Mouse (Mus musculus) T-helper 1 cell (primary cell): Measurements from ENCODE around the gene Camta1.

Experiments
- in situ Hi-C: fragments of 300-600 bp; cut with MboI, MseI; formaldehyde crosslinking; loops from one replicate; pipeline ENCODE4 v1.15.1; 2025; ENCODE audit warnings: high pct_unique_total_duplicates

Camta1 gene

DNA sequence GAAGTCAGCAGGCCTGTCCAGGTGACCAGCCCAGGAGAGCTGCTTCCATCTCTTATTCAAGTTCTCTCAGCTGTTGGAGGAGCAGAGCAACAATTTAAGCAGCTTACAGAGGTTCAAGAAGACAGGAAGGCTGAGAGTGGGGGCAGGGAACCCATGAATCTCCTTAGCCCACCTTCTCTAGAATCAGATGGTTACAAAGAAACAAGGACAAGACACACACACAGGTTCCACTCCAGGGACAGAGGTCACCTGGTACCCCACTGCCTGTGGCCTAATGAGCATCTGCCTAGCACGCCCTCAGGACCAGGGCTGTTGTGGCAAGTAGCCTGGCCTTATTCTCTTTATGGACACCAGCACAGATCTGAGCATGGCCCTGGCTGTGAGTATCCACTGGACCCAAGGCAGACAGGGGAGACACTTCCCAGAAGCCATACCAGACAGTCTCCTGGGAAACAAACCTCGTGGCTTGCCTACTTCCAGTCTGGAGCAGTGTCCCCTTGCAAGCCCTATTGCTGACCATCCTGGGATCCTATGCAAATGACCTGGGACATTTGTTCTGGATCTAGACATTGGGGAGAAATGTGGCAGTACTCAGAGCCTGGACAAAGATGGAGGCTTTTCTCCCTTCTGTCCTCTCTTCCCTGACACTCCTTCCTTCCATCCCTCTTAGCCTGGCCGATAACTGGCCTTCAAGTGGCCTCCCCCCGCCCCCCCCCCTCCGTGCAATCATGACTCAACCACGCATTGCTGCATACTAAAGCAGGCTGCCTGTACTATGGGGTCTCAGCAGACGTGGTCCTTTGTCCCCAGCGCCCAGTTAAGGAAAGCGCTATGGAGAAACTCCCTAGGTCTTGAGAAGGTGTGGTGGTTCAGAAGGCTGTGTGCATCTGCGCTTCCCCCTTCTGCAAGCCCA lies 733.8 kb downstream of the Camta1 start:
- in situ Hi-C loops = no loop called here

DNA sequence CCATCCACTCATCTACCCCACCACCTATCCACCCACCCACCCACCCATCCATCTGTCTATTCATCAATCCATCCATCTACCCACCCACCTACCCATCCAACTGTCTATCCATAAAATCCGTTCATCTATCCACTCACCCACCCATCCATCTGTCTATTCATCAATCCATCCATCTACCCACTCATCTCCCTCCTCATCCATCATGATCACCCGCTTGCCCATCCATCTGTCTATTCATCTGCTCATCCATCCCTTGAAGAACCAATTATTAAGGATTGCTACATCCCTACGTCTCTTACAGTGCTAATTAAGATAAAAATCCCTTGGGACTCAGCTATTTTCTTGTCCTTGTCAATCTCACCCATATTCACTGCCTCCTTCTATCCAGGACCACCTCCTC lies 742.8 kb downstream of the Camta1 start:
- in situ Hi-C loops = no loop called here

DNA sequence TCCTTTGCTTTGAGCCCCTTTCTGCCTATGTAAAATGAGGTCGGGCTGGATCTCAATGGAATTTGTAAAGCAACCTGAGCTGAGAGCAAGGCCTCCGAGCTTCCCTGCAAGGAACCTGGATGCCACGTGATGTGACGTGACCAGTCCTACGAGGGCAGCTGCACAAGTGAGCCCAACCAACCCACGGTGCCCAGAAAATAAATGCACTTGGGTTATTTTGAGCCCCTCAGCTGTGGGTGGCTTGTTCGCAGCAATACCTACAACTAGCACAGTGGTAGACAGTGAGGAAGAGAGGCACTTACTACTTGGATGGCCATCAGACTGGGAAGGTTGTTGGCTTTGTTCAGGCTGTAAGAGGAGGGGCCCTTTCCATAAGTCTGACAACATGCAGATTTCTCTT lies 747.1 kb downstream of the Camta1 start:
- in situ Hi-C loops = no loop called here

DNA sequence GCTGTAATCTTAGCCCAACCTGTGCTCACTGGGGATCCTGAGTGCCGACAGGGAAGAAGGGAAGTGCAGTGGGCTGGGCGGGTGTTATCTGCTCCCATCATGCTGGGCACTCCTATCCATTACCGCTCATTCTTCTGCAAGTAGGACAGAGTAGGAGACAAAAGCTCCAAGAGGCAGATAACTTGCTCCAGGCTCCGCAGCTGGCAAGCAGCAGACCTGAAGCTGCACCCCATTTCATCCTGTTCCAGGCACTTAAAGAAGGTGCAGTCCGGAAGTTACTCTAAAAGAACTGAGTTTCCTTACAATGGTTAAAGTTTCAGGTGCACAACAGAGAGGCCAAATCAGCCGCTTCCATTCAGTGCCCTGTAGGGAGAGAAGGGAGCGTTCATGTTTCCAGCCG lies 750.5 kb downstream of the Camta1 start:
- in situ Hi-C loops = no loop called here

DNA sequence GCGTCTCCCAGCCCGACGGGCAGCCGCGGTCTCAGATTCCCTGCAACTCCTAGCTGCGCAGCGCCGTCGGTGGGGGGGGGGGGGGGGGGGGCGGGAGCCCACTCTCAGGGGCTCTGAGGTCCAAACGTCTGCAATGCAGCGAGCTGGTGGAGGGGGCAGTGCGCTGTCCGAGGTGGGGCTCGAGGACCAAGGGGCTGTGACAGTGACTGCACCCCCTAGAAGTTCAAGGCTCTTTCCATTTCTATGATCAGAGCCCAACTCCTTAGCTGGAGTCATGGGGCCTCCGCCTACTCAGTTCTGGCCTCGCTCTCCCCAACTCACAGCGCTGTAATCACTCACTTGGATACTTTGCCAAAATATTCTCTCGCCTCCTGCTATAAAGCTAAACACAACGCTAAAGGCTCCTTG lies 752.8 kb downstream of the Camta1 start:
- in situ Hi-C loops = no loop called here

DNA sequence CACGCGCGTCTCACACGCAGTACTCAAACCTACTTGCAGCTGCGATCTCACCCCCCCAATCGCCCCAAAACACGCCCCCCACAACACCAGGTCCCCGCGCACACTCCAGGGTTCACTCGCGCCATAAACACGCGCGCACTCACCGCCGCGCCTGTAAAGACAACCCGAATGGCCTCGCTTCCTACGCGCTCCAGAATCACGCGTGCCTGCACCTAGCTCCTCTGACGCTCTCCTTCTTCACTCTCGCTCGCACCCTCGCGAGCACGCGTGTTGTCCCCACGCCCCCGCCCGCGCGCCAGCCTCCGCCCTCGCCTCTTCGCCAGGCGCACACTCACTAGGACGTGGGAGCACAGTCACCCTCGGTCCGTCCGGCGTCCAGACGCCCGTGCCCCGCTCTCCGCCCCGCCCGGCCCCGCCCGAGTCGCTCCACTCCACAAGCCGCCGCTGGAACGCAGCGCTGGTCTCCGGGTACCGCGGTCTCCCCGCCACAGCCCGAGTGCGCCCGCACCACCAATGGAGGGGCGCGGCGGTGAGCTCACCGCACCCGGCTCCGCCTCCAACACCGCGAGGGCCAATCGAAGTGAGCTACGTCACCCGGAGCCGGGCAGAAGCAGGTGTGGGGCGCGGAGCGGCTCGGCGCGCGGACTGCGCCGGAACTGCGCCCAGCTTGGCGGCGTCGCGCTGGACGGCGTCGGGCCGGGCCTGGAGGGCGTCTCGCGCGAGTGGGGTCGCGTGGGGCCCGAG lies 753.5 kb downstream of the Camta1 start:
- in situ Hi-C loops = no loop called here

DNA sequence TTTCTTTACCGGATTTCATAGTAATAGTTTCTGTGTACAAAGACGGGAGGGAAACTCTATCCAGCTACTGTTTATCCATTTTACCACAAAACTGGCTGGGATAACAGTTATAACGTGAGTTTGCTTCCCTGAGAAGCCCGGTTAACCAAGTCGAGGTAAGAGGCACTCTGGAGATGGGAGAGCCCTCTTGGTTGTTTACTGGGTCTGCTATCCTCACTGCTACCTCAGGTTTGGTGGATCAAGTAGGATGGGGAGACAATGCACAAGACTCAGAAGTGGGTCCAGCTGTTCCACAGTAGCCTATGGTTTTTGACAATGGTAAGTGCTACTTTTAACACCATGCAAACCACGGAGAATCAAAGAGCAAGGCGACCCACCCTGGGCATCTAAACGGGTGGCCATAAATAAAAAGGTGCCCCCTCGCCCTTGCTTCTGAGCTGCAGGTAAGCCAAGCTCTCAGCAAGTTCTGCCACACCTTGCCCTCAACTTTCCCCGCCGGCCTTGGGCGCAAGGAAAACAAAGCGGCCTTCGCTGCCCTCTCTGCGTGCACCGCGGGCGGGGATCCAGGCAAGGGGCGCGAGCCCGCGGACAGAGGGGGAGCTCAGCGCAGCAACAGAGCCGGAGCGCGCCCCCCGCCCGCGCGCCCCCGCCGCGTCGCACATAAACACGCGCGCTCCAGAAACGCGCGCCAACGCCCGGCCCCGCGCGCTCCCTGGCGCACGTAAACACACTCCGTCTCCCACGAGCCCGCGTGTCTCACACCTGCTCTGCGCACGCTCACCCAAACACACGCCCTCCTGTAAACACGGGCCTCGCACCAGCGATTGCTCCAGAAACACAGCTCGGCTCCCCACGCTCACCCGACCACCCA lies 754.3 kb downstream of the Camta1 start:
- in situ Hi-C loops = no loop called here

DNA sequence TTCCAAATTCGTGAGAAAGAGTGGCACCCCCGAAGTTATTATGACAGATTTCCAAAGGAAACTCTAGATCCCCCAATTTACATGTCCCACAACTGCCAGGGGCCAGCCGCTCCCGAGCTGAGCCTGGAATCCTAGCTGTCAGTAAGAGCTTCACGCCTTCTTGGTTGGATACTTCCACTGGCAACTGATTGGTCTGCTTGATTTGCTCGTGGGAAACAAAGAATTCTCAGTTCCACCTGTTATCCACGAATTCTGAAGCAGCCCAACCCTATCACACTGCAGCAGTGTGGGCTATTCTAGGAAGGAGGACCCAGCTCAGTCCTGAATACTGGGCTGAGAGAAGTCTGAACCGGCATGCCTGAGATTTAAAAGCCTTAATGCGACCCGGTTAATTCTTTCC lies 755.2 kb downstream of the Camta1 start:
- in situ Hi-C loops = no loop called here

DNA sequence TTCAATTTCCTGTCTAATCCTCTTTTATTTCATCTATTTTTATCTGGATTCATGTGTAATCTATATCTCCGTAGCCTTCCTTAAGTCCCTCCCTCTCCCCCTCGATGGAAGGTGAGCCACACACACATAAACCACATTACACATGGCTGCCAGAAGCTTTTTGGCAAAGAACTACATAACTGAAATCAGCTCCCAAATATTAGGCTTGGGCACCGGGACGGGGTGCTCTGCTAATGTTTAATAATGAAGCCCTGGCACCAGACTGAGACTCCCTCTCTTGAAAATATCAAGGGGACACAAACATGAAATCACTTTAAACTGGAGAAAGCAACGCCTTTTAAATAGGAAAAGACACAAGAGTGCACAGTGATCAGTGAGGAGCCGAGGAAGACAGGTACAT lies 755.8 kb downstream of the Camta1 start:
- in situ Hi-C loops = no loop called here

DNA sequence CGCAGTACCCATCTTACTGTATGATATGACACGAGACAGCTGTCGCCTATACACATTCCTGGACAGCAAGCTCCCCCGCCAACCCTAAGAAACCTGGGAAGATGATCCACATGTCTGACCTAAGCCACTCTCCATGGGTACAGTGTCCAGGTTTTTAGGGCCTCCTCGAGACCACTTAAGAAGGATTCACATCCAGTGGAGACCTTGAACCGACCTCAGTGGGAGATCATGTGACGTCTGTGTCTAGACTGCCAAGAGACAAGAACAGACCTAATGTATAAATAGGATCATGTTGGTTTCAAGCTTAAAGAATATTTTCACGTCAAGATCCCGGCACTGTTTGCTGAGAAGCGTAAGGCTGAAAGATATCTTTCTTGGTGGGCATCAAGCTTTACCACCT lies 757.5 kb downstream of the Camta1 start:
- in situ Hi-C loops = no loop called here

DNA sequence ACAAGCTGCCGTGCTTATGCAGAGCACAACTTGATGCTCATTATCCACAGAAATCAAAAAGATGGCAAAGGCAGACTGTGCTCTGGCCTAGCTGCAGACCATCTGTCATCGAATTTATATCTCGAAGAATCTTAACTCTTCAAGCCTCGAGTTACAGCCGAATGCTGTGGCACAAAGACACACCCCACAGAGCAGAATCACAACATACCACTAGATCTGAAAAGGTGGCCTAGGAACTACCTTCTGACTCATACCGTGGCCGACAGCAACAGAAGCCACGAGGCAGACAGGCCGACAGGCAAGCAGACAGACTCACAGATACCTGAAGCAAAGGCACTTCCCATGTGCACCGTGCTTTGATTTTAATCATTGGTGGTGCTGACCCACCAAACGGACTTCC lies 758.0 kb downstream of the Camta1 start:
- in situ Hi-C loops = no loop called here

DNA sequence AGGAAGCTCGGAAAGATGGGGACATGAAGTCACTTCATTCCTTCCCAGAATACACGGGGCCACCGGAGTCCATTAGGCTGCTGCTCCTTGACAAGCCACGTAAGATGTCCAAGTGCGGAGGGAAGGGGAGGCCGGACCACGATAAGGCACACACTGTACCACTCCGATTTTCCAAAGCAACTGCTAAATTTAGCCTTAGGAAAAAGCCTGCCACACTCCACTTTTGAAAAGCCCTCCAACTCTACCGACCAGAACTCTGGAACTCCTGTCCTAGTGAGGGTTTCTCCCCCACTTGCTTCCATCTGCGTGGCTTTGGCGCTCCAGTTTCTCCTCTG lies 764.6 kb downstream of the Camta1 start:
- in situ Hi-C loops = no loop called here

DNA sequence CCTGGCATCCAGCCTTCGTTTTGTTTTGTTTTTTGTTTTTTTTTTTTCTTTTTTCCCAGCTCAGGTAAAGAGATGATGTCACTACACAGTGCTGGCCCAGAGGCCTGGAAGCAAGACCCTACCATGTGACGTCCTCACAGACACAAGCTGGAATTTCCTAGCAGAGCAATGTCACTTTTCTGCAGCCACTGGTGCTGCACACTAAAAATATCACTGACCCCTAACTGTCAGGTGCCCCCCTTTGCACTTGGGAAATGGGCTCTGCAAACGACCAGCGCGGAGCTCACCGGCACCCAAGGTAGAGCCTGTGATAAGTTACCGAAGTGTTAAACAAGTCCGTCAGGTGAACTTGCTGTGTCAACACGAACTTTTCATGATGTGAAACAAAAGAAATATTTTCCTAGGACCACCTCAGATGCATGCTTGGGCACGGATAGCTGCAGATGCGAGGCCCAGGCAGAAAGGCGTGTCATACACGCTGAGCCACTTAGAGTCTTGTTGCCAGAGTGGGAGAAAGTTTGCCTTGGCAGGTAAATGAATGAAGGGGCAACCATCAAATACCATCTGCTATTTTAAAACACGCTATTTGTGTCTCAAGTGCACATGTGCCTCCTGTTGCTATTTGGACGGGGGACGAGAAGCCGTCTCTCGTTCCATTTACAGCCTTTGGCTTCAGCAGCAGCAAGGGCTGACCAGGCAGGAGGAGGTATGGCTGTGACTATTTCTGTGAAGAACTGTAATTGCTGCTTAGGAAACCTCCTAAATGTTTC lies 765.2 kb downstream of the Camta1 start:
- in situ Hi-C loops = no loop called here

DNA sequence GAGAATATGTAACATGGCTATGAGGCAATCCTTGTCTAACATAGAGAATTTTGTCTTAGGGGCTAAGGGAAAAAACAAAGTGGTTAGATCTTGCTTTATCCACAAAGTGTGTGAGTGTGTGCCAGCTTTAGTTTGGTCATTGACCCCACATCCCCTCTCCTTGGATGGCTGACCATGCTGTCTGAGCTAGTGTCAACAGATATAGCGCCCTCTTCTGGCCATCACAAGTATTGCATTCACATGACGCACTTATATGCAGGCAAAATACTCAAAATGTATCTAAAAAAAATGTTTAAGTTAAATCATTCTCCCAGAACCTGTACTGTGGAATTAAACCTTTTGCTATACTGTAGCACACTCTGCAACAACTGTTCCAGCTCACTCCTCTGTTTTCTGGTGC lies 766.5 kb downstream of the Camta1 start:
- in situ Hi-C loops = no loop called here

DNA sequence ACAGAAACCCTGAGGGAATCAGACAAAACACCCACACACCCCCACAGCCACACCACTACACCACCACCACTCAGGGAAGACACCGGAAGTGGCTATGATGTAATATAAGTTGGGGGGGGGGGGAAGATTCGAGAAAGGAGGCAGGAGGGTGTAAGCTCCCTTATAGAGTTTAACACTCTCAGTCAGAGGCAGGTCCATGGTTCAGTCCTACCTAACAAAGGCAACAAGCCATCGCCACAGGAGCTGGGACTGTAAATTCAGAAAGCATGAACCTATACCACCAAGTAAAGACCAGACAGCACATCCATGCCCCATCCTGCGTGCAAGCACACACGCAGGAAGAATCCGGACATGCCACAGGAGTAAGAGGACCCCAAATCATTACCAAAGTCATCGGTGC lies 772.4 kb downstream of the Camta1 start, which contains the start of gene Gm13090:
Gene Gm13090 (plus strand): TSS at position 301 of the 400 bp plus-strand sequence.
- in situ Hi-C loops = no loop called here

DNA sequence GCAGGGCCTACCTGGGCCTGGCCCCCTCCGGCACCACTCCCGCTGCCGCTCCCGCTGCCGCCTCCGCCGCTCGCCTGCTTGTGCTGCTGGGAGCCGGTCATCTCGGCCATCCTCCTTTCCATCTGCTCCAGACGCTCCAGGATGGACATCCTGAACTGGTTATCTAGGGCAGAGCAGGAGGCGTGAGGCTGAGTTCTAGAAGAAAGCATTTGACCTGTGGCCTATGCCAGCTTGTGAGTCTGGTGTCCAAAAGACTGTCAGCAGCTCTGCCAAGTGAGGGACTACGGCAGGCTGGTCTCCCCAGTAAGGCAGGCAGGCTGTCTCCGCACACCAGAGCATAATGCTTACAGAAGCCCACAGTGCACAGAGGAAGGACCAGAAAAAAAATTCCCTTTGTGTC lies 772.9 kb downstream of the Camta1 start:
- in situ Hi-C loops = no loop called here

DNA sequence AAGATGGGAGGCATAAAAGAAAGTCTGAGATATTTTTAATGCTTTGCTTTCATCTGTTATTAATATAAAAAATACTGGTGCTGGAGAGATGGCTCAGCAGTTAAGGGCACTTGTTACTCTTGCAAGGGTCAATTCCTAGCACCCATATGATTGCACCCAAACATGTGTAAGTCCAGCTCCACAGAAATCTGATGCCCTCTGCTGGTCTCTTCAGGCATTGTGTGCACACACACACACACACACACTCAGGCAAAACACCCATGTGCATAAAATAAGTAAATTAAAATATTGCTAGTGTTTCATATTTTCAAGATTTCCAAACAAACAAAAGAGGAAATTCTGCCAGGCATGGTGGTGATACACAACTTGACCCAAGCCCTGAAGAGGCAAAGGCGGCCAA lies 774.3 kb downstream of the Camta1 start:
- in situ Hi-C loops = no loop called here

DNA sequence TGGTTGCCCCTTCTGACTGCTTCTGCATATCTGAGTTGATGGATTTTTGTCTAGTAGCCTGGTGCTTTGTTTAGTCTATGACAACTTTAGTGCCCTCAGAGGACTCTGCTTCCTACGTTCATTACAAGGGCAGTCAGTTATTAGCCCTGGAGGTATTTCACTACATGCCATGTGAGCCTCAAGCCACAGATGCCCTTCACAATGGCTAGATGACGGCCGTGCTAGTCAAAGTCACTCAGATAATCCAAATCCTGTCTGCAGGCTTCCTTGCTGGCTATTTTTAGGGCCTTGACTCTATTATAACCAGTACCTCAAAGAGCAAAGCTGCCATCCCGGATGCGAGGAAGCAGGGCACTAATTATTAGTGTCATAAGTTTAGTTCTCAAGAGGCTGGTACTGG lies 778.6 kb downstream of the Camta1 start:
- in situ Hi-C loops = no loop called here

DNA sequence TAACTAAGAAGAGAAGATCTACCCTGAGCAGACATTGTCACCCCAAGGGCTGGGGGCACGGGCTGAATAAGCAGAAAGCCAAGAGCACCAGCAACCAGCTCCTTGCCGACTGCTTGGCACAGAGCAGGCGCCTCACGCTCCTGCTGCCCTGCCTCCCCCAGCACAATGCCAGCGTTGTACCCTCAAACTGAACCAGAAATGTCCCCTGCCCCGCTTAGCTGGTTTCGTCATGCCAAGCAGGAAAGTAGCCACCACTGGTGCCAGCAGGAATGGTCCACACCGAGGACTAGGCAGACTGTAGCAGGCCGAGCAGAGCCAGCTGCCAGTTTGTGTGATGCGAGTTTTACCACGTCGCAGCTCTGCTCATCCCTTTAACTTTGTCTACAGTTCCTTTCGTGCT lies 779.7 kb downstream of the Camta1 start:
- in situ Hi-C loops = no loop called here

DNA sequence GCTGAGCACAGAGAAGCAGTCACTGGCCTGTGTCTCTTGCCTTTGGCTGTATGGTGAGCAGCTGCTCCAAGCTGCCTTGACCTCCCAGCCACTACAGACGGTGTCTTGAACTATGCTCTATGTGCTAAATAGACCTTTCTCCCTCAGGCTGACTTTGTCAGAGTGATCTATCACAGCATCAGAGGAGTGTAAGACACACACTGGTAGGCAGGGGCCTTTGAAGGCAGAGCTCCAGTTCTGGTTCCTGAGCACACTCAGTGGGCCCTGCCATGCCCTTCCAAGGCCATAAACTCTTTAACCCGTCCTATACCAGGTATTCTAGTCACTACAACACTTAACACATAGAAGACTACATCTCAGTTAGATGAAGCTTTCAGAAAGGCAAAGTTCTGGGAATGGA lies 780.3 kb downstream of the Camta1 start:
- in situ Hi-C loops = no loop called here

DNA sequence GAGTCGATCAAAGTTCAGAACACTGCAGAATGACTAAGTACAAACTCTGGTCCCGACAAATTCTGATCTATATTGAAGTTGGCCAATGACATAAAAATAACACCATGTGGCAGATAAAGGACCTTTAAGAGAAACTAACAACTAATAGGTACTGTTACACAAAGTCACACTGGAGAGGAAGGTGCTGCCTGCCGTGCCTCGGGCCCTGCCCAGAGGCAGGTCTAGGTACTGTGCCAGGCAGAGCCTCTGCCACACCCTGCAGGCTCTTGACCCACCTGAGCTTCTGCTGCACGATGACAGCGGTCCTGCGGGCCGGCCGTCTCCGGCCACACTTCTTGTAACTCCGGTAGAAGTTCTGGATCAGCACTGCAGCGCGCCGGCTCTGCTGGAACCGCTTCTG lies 786.9 kb downstream of the Camta1 start:
- in situ Hi-C loops = loop anchor here (5.0 to 25.0 kb wide), 2 partner anchors 67 to 787 kb away; partner anchors contain the start of gene Camta1
